ENCODE assay signal across 29 mouse cellular contexts in genomic region chr15:30615451-30615850, GRCm38 (mm10).
DNase-seq lines count a peak whose midpoint lies in the region; ATAC-seq and TF ChIP-seq lines count a peak whose summit lies in the region.
"Had no signal": no experiment of that assay in that cellular context is flagged by ENCODE, and none has a peak within 500 bp of the region (broad histone marks: within the 10 kb centered on the region; RNA-seq: fewer than 3 reads in every experiment).

No protein-coding gene starts in this region.

- no peak for TF ChIP-seq CTCF in hindbrain, postnatal 0 days (IDR thresholded peaks at IDR 0.05; ENCODE audit: low read depth)

- H3K9ac ChIP-seq in hindbrain, embryonic 11.5 days (ENCODE audit: low read depth, low read length), result no peak overlapping the region
- H3K9ac ChIP-seq in hindbrain, postnatal 0 days (replicated peaks; ENCODE audit: low read length), result no peak overlapping the region
- H3K9ac ChIP-seq in neural tube, embryonic 11.5 days (ENCODE audit: low read length), result no peak overlapping the region
- no peak overlapping the region for H3K9ac ChIP-seq in neural tube, embryonic 15.5 days (replicated peaks)
- H3K9ac ChIP-seq in embryonic facial prominence, embryonic 14.5 days (ENCODE audit: low read depth, low read length), result no peak overlapping the region
- no peak overlapping the region for H3K9ac ChIP-seq in heart, embryonic 11.5 days (ENCODE audit: low read depth, low read length)
- H3K9ac ChIP-seq: heart, embryonic 15.5 days; hindbrain, embryonic 12.5 days; limb, embryonic 12.5 days; liver, embryonic 15.5 days; lung, embryonic 14.5 days; midbrain, embryonic 12.5 days; neural tube, embryonic 13.5 days had no signal

- no peaks in the 10 kb centered on the region for H3K4me1 ChIP-seq in hindbrain, embryonic 11.5 days (replicated peaks; ENCODE audit: control insufficient read depth, insufficient read depth, low read length)
- H3K4me1 ChIP-seq in hindbrain, postnatal 0 days (ENCODE audit: insufficient read depth, low read length), result no peaks in the 10 kb centered on the region
- H3K4me1 ChIP-seq in neural tube, embryonic 11.5 days (ENCODE audit: control insufficient read depth, insufficient read depth, low read length), result no peaks in the 10 kb centered on the region
- H3K4me1 ChIP-seq in neural tube, embryonic 15.5 days, result no peaks in the 10 kb centered on the region
- no peaks in the 10 kb centered on the region for H3K4me1 ChIP-seq in embryonic facial prominence, embryonic 14.5 days (ENCODE audit: control insufficient read depth, insufficient read depth, low read length)
- H3K4me1 ChIP-seq in heart, embryonic 11.5 days (ENCODE audit: control insufficient read depth, insufficient read depth, low read length), result no peaks in the 10 kb centered on the region
- H3K4me1 ChIP-seq: heart, embryonic 15.5 days; hindbrain, embryonic 12.5 days; limb, embryonic 12.5 days; liver, embryonic 15.5 days had no signal

- 62% methylated on average over 7 of the region's 7 CpGs for WGBS in hindbrain, embryonic 11.5 days
- 64% methylated on average over 7 of the region's 7 CpGs for whole genome bisulfite sequencing in hindbrain, postnatal 0 days
- 64% methylated on average over 7 of the region's 7 CpGs for WGBS in neural tube, embryonic 11.5 days
- 56% methylated on average over 7 of the region's 7 CpGs for WGBS in neural tube, embryonic 15.5 days
- WGBS in embryonic facial prominence, embryonic 14.5 days, result 37% methylated on average over 7 of the region's 7 CpGs
- WGBS in heart, embryonic 11.5 days (ENCODE audit: insufficient replicate concordance), result 78% methylated on average over 7 of the region's 7 CpGs

- H3K4me3 ChIP-seq in hindbrain, embryonic 11.5 days (ENCODE audit: low read depth, low read length), result no peak overlapping the region
- H3K4me3 ChIP-seq in hindbrain, postnatal 0 days (ENCODE audit: low read length), result no peak overlapping the region
- no peak overlapping the region for H3K4me3 ChIP-seq in neural tube, embryonic 11.5 days (ENCODE audit: low read depth, low read length)
- no peak overlapping the region for H3K4me3 ChIP-seq in neural tube, embryonic 15.5 days (replicated peaks)
- no peak overlapping the region for H3K4me3 ChIP-seq in embryonic facial prominence, embryonic 14.5 days (ENCODE audit: low read depth, low read length)
- H3K4me3 ChIP-seq in heart, embryonic 11.5 days (ENCODE audit: low read depth, low read length), result no peak overlapping the region
- H3K4me3 ChIP-seq: heart, embryonic 15.5 days; hindbrain, embryonic 12.5 days; limb, embryonic 12.5 days; liver, embryonic 15.5 days; midbrain, embryonic 12.5 days; myocyte; neural tube, embryonic 13.5 days had no signal

- H3K27ac ChIP-seq in hindbrain, embryonic 11.5 days (ENCODE audit: low read depth, low read length), result no peak overlapping the region
- no peak overlapping the region for H3K27ac ChIP-seq in hindbrain, postnatal 0 days
- H3K27ac ChIP-seq in neural tube, embryonic 11.5 days (ENCODE audit: low read depth, low read length), result no peak overlapping the region
- no peak overlapping the region for H3K27ac ChIP-seq in neural tube, embryonic 15.5 days (replicated peaks)
- no peak overlapping the region for H3K27ac ChIP-seq in embryonic facial prominence, embryonic 14.5 days (replicated peaks; ENCODE audit: low read depth, low read length)
- no peak overlapping the region for H3K27ac ChIP-seq in heart, embryonic 11.5 days (ENCODE audit: low read depth, low read length)
- H3K27ac ChIP-seq: heart, embryonic 15.5 days; hindbrain, embryonic 12.5 days; limb, embryonic 12.5 days; liver, embryonic 15.5 days; midbrain, embryonic 12.5 days; neural tube, embryonic 13.5 days; stomach, postnatal 0 days had no signal

- peak; percentile 32 for DNase-seq in hindbrain, embryonic 11.5 days (ENCODE audit: low spot score)
- DNase-seq in hindbrain, postnatal 0 days (ENCODE audit: low spot score), result no peak
- DNase-seq in neural tube, embryonic 11.5 days (ENCODE audit: low spot score), result peak; percentile 49
- DNase-seq in embryonic facial prominence, embryonic 14.5 days (ENCODE audit: low spot score), result peak; percentile 68
- no peak for DNase-seq in left cerebral cortex, postnatal 14 days (ENCODE audit: low spot score in 2 of 2)
- DNase-seq: adrenal gland, postnatal 36 days; B cell, adult 2 months; cerebellum, adult 2 months; cerebellum, postnatal 14 days; gastrocnemius, postnatal 10 days; kidney, adult 9 months; kidney, postnatal 14 days; layer of hippocampus, adult 9-11 months; lung, embryonic 14.5 days; right cerebral cortex, postnatal 25 days; spleen, adult 18-20 months; thymus, adult 18-20 months; thymus, postnatal 25 days had no signal

- H3K36me3 ChIP-seq in hindbrain, embryonic 11.5 days (ENCODE audit: control insufficient read depth, insufficient read depth, low read length), result no peaks in the 10 kb centered on the region
- no peaks in the 10 kb centered on the region for H3K36me3 ChIP-seq in hindbrain, postnatal 0 days (ENCODE audit: insufficient read depth, low read length)
- no peaks in the 10 kb centered on the region for H3K36me3 ChIP-seq in neural tube, embryonic 11.5 days (ENCODE audit: control insufficient read depth, insufficient read depth, low read length)
- H3K36me3 ChIP-seq in neural tube, embryonic 15.5 days, result no peaks in the 10 kb centered on the region
- no peaks in the 10 kb centered on the region for H3K36me3 ChIP-seq in embryonic facial prominence, embryonic 14.5 days (ENCODE audit: control insufficient read depth, insufficient read depth, low read length)
- H3K36me3 ChIP-seq in heart, embryonic 11.5 days (ENCODE audit: control insufficient read depth, insufficient read depth, low read length), result no peaks in the 10 kb centered on the region
- H3K36me3 ChIP-seq: heart, embryonic 15.5 days; hindbrain, embryonic 12.5 days; limb, embryonic 12.5 days; liver, embryonic 15.5 days; midbrain, embryonic 12.5 days had no signal

- H3K9me3 ChIP-seq in hindbrain, embryonic 11.5 days (ENCODE audit: control insufficient read depth, low read length), result no peaks in the 10 kb centered on the region
- H3K9me3 ChIP-seq in hindbrain, postnatal 0 days (ENCODE audit: low read length), result no peaks in the 10 kb centered on the region
- H3K9me3 ChIP-seq in neural tube, embryonic 11.5 days (ENCODE audit: control insufficient read depth, low read length), result no peaks in the 10 kb centered on the region
- no peaks in the 10 kb centered on the region for H3K9me3 ChIP-seq in neural tube, embryonic 15.5 days (replicated peaks)
- no peaks in the 10 kb centered on the region for H3K9me3 ChIP-seq in embryonic facial prominence, embryonic 14.5 days (ENCODE audit: control insufficient read depth, low read length)
- H3K9me3 ChIP-seq in heart, embryonic 11.5 days (replicated peaks; ENCODE audit: control insufficient read depth, low read length), result no peaks in the 10 kb centered on the region
- H3K9me3 ChIP-seq: heart, embryonic 15.5 days; hindbrain, embryonic 12.5 days; limb, embryonic 12.5 days; liver, embryonic 15.5 days; midbrain, embryonic 12.5 days; neural tube, embryonic 13.5 days had no signal

- intact Hi-C loops in left cerebral cortex, postnatal 14 days (cut with DNase I), result no loop called here

- no peaks in the 10 kb centered on the region for H3K27me3 ChIP-seq in hindbrain, embryonic 11.5 days (ENCODE audit: control insufficient read depth, insufficient read depth, low read length)
- no peaks in the 10 kb centered on the region for H3K27me3 ChIP-seq in hindbrain, postnatal 0 days (ENCODE audit: insufficient read depth, low read length)
- H3K27me3 ChIP-seq in neural tube, embryonic 11.5 days (ENCODE audit: control insufficient read depth, insufficient read depth, low read length), result no peaks in the 10 kb centered on the region
- H3K27me3 ChIP-seq in neural tube, embryonic 15.5 days (replicated peaks), result no peaks in the 10 kb centered on the region
- no peaks in the 10 kb centered on the region for H3K27me3 ChIP-seq in embryonic facial prominence, embryonic 14.5 days (replicated peaks; ENCODE audit: control insufficient read depth, insufficient read depth, low read length)
- no peaks in the 10 kb centered on the region for H3K27me3 ChIP-seq in heart, embryonic 11.5 days (ENCODE audit: control insufficient read depth, insufficient read depth, low read length)
- H3K27me3 ChIP-seq: heart, embryonic 15.5 days; hindbrain, embryonic 12.5 days; limb, embryonic 12.5 days; liver, embryonic 15.5 days; midbrain, embryonic 12.5 days; neural tube, embryonic 13.5 days had no signal

- no peak overlapping the region for H3K4me2 ChIP-seq in hindbrain, embryonic 11.5 days (replicated peaks; ENCODE audit: low read depth, low read length)
- H3K4me2 ChIP-seq in hindbrain, postnatal 0 days (ENCODE audit: low read depth, low read length), result no peak overlapping the region
- H3K4me2 ChIP-seq in neural tube, embryonic 11.5 days (ENCODE audit: low read depth), result no peak overlapping the region
- H3K4me2 ChIP-seq in neural tube, embryonic 15.5 days, result no peak overlapping the region
- H3K4me2 ChIP-seq in embryonic facial prominence, embryonic 14.5 days (ENCODE audit: low read depth, low read length), result no peak overlapping the region
- H3K4me2 ChIP-seq in heart, embryonic 11.5 days, result no peak overlapping the region
- H3K4me2 ChIP-seq: heart, embryonic 15.5 days; hindbrain, embryonic 12.5 days; limb, embryonic 12.5 days; liver, embryonic 15.5 days; lung, embryonic 14.5 days; midbrain, embryonic 12.5 days; neural tube, embryonic 13.5 days had no signal

- 0 out of 2 replicates have a peak, but pooled peaks have one; percentile 40 for ATAC-seq in hindbrain, embryonic 11.5 days (ENCODE audit: low FRiP score)
- ATAC-seq in hindbrain, postnatal 0 days, result no peak
- ATAC-seq in neural tube, embryonic 11.5 days (ENCODE audit: insufficient read depth, low FRiP score, low TSS enrichment), result no peak
- no peak for ATAC-seq in neural tube, embryonic 15.5 days (ENCODE audit: low FRiP score)
- ATAC-seq in embryonic facial prominence, embryonic 14.5 days (ENCODE audit: low read depth), result peak; percentile 82
- ATAC-seq in heart, embryonic 11.5 days (replicated peaks; ENCODE audit: insufficient number of reproducible peaks, low FRiP score, low TSS enrichment), result no peak
- ATAC-seq: intestine, embryonic 16.5 days had no signal

Comparison
In these comparisons a context has a peak if more than half of its experiments do, and no peak if none do; other contexts are left out.
1. ATAC-seq: peak in hindbrain, embryonic 11.5 days (single experiment) and embryonic facial prominence, embryonic 14.5 days (single experiment); none in hindbrain, postnatal 0 days (single experiment), neural tube, embryonic 11.5 days (single experiment), neural tube, embryonic 15.5 days (single experiment) and heart, embryonic 11.5 days (single experiment).
2. DNase-seq: peak in hindbrain, embryonic 11.5 days (single experiment), neural tube, embryonic 11.5 days (single experiment) and embryonic facial prominence, embryonic 14.5 days (single experiment); none in hindbrain, postnatal 0 days (single experiment) and left cerebral cortex, postnatal 14 days (0 of 2).